Mouse (Mus musculus): ENCODE measurements at regions not wholly inside any gene's neighbourhood (a gene's known extent, or its start where the extent isn't known, plus 50 kb on each side); places are given as distances from the start of the nearest gene placed in this dataset.

DNA sequence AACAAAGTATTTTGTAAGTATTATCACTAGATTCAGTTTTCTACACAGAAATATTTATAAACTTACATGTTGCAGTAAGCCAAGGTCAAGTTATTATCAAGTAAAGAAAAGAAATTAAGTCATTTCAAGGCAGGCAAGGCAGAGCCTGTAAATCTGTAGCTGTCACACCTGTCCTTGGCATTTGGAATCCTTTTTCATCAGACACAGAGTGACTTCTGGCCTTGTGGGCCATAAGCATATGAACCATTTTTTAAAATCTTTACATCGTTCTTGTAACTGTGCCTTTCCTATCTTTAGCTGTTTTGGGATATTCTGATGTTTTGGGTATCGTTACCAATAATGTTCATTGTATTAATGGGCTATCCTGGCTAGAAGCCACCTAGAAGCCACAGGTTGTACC lies 76.7 kb upstream of the Frmd4a start:
- DNase-seq (ENCODE audit: low spot score in 2 of 2) = no peak

DNA sequence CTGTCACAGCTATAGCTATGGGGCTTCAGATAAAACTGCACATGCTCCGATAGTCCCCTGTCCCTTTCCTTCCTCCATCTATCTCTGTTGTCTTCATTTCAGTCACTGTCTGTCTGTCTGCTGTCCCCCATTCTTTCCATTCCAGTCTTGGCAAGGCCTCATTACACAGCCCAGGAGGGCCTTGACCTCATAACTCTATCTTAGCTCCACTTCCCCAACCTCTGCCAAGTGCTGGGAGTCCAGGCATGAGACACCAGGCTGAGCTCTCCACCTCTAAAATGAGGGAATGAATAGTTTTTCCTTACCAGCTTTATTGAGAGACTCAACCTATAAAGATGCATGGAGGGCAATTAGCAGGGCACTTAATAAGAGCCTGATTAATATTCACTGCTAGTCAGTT lies 76.0 kb upstream of the Frmd4a start:
- no peak for DNase-seq (ENCODE audit: low spot score in 2 of 2)

DNA sequence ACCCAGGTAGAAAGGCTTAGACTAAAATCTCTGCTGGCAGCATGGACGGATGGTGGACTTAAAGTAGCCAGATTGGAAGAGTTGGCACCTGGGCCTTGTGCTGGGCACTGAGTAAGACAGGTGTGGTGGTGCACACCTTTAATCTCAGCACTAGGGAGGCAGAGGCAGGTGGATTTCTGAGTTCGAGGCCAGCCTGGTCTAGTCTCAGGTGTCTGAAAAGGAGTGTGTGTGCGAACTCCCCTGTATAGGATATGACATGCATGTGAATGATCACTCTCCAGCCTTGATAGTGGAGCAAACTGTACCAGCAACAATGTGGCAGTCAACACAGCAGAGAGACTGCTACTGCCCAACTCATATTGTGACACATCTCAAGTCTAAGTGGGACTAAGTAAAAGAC lies 70.1 kb upstream of the Frmd4a start:
- no peak for DNase-seq (ENCODE audit: low spot score in 2 of 2)

DNA sequence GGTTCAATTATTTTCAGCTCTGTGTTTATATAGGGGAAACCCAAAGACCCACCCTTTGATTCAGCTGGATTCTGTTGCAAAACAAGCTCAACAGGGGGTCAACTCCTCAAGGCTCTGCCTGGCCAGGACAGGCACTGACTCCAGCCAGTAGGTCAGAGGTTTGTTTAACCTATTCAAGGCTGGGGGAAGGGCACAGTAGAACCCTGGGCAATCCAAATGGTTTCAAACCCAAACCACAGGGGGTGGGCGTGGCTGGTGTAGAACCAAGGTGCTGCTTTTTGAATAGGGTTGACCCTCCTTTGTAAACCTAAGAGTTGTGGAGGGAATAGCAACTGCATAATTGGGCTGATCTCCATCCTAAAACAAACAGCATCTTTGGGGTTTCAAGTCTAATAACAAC lies 69.2 kb upstream of the Frmd4a start:
- DNase-seq (ENCODE audit: low spot score in 2 of 2) = no peak

DNA sequence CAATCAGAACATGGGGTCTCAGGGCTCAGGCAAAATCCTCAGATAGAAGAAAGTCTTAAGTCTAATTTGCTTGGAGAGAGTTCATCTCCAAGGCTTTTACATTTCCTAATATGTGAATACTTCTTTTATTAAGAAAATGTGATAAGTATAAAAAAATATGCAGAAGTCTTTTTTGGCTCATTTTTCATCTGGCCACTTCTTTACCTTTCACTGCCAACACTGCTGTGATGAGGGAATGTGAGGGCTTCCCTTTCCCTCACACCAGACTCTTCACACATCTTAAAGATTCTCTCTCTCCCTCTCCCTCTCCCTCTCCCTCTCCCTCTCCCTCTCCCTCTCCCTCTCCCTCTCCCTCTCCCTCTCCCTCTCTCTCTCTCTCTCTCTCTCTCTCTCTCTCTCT lies 60.0 kb upstream of the Frmd4a start:
- no peak for DNase-seq (ENCODE audit: low spot score in 2 of 2)

DNA sequence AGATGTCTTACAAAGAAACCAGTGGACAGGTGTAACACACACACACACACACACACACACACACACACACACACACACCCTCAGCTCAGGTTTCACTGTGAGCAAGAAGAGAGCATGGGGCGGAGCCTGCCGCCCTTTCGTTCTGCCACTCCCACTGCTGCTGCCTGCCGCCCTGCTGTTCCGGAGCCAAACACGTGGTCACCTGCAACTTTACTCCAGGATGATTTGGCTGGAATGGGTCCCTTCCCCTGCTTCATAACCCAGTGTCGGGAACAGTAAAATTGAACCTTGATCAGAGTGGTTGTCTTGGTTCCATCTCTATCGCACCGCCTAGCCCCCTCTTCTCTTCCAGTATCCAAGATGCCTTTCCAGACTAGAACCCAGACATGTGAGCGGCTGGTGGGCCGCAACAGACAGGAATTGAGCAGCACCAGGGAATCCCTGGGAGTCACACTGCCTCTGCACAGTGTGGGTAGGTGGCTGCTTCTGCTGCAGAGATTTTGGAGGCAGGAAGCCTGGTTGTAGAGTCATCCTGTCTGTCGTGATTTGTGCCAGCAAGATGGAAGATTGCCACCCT lies 59.4 kb upstream of the Frmd4a start:
- no peak for DNase-seq (ENCODE audit: low spot score in 2 of 2)

DNA sequence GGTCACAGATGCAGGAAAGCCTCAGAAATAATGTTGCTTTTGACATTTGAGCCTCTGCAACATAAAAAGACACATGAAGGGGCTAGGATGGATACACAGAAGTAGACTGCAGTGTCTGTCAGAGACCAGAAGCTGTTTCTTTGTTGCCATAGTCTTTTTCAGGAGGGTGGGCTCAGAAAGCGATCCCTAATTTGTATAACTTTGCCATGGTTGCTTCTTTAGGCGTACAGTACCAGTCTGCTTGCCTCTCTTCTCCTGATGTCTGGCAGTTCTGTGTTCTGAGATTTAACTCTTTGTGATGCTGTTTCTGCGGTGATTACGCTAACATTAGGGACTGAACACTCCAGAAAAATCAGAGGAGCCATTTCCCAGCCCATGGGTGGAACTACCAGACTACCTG lies 58.8 kb upstream of the Frmd4a start:
- DNase-seq (ENCODE audit: low spot score in 2 of 2) = no peak

DNA sequence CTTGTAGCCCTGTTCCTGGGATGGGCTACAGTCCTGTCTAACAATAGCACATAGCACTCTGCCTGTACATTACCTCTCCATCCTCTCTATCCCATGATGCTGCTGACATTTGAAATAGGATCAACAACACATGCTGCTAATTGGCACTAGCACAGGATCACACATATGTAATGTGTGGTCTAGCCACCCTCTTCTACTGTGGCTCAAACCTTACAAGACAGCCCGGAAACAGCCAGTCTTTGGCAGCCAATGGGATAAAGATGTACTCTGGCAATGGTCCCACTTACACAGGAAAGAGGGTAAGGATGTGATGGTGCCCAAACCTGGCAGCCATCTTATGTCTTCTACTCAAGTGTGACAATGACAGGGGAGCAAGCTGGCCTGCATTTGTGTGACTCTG lies 58.3 kb upstream of the Frmd4a start:
- no peak for DNase-seq (ENCODE audit: low spot score in 2 of 2)

DNA sequence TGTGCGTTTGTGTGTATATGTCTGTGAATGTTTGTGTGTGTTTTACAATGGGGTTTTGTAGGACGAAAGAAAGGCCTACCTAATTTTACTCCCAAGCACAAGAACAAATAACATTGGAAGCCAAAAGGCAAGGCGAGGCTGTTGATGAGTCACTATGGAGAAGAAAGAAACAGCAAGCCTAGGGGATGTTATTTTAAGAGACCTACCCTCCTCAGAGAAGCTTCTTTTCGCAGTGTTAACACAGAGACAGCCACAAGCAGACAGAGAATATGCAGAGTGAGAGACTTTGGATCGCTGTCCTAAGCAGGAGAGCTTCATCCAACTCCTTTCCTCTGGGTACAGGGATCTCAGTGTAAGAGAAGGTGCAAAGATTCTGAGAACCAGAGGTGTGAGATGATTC lies 57.3 kb upstream of the Frmd4a start:
- no peak for DNase-seq (ENCODE audit: low spot score in 2 of 2)

DNA sequence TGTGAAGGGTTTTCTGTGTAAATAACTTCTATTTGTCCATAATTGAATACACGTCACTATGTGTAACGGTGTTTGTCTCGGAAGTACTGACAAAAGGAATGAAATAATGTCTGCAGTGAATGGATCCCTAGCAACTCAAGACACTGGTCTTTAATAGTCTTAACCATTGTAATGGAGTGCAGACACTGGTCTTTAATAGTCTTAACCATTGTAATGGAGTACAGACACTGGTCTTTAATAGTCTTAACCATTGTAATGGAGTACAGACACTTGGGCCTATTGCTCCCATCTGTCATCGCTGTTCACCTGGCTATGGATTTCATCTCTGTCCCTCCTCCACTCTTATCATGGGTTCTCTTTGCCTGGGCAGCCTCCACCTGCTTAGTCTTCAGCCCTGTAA lies 53.2 kb upstream of the Frmd4a start:
- no peak for DNase-seq (ENCODE audit: low spot score in 2 of 2)

All from urinary bladder, postnatal 4 days (tissue).